Mouse (Mus musculus) heart, adult 2 months (tissue): ENCODE data around the gene Adamts7. TPM values are rescaled to one million over a fixed set of nuclear protein-coding genes. Genes with fewer than 3 reads are reported as not detected.

Experiments
- DNase-seq, 2 experiments: peaks; one replicate each; pipeline ENCODE4 v3.0.0; 2021
- H3K27ac ChIP-seq: fragments of 200-600 bp; 2 replicates; pipeline ENCODE4 v1.8.1; 2022
- H3K27me3 ChIP-seq: fragments of 200-500 bp; 2 replicates; pipeline ENCODE4 v1.6.1; 2012; ENCODE audit warnings: mild to moderate bottlenecking, low read length, inconsistent platforms, mixed read lengths; ENCODE audit not compliant: control insufficient read depth, insufficient read depth
- H3K36me3 ChIP-seq: fragments of 200-500 bp; 2 replicates; pipeline ENCODE4 v1.6.1; 2012; ENCODE audit warnings: low read length, inconsistent platforms; ENCODE audit not compliant: control insufficient read depth, insufficient read depth
- H3K4me1 ChIP-seq: fragments of 200-500 bp; 2 replicates; pipeline ENCODE4 v1.6.1; 2011; ENCODE audit warnings: low read length; ENCODE audit not compliant: control insufficient read depth, insufficient read depth
- H3K4me3 ChIP-seq: fragments of 200-600 bp; 2 replicates; pipeline ENCODE4 v1.8.1; 2022
- H3K79me2 ChIP-seq: fragments of 200-500 bp; replicated peaks from 2 replicates; pipeline ENCODE4 v1.6.1; 2012; ENCODE audit warnings: mild to moderate bottlenecking, inconsistent platforms, low read length, moderate library complexity, mixed read lengths; ENCODE audit not compliant: control insufficient read depth, insufficient read depth
- H3K9ac ChIP-seq: fragments of 200-500 bp; 2 replicates; pipeline ENCODE4 v1.6.1; 2012; ENCODE audit warnings: low read depth, mild to moderate bottlenecking, control low read depth, inconsistent platforms, low read length, mixed read lengths
- CTCF ChIP-seq: fragments of 200-600 bp; IDR thresholded peaks from 2 replicates; pipeline ENCODE4 v1.8.1; 2022; ENCODE audit warnings: antibody characterized with exemption, mild to moderate bottlenecking, moderate library complexity
- EP300 ChIP-seq: fragments of 200-500 bp; IDR thresholded peaks from 2 replicates; pipeline ENCODE4 v1.6.1; 2011; ENCODE audit warnings: low read depth, low read length, control low read depth; ENCODE audit not compliant: insufficient read depth
- POLR2A ChIP-seq: fragments of 200-500 bp; IDR thresholded peaks from 2 replicates; pipeline ENCODE4 v1.6.1; 2011; ENCODE audit warnings: mild to moderate bottlenecking, low read depth, low read length, control low read depth; ENCODE audit not compliant: insufficient read depth
- WGBS: fragments of 180-500 bp; shearing (Covaris S2); methylation state at CpG from one replicate; pipeline ENCODE4 v1.1.7; 2018; 5-methylcytosine and 5-hydroxymethylcytosine counted together
- intact Hi-C: fragments of 180-260 bp; cut with DNase I; formaldehyde crosslinking; loops from one replicate; pipeline ENCODE4 v1.15.1; 2025
- polyA plus RNA-seq: library from polyadenylated mRNA; depleted of rRNA; stranded (reverse); fragments of >200 nt; gene quantifications from 2 replicates; pipeline ENCODE4 v1.2.3, GENCODE M21; 2012
- total RNA-seq, 2 experiments: library from RNA; stranded (reverse); gene quantifications; 2 replicates each; pipeline ENCODE4 v1.2.3; 2021

Gene Adamts7
- total and polyA plus RNA-seq, 3 experiments = 11.8 to 36.3 (median 14.5) TPM

DNA sequence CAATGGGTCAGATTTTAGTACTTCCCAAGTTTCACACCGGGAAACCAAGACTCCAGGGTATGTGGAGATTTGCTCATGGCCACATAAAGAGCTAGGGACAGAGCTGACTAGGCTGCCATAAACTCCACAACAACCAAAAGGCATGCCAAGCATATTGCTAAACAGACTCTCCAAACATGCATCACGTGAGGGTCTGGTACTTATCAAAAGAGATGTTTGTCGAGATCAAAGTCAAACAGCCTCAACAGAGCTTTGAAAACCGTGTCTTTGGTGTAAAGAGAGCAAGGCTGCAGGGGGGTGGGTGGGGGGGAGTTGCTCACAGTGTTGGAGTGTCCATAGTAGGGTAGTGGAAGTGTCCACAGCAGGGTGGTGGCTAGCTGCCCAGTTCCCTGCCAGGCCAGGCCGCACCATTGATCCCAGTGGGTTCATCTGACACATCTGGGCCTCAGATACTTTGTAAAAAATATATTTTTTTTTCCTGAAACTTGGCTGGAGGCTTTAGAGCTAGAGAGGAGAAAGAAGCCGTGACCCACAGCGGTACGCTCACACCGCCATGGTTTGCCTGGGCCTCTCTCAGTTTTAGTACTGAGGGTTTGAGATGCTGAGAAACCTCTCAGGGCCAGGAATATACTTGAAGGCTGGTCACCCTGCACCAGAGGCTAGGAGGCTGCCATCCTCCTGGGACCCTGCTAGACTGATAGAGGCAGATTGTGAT is 26.7 kb upstream of the Adamts7 start:
- no peaks in the 10 kb centered on the region for H3K79me2 ChIP-seq
- intact Hi-C loops = no loop called here

DNA sequence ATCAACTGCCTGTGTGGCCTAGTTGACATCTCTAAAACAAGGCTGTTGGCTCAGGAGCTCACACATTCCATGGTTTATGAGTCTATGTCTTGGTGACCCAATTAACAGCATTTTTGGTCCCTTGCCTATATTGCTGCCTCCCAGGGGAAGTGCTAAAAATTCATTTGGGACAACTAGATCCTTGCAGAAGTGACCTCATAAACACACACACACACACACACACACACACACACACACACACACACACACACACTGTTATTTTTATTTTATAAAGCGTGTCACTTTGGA is 26.2 kb upstream of the Adamts7 start:
- DNase-seq = peak in 1 of 2 experiments; percentile 42

More for the DNA sequence above, 26.7 kb upstream of the Adamts7 start:
- H3K27me3 ChIP-seq = no peaks in the 10 kb centered on the region
- peaks cover 5% of the 10 kb centered on the region for H3K4me1 ChIP-seq
- no peak overlapping the region for H3K27ac ChIP-seq
- DNase-seq = no peak
- no peak overlapping the region for H3K4me3 ChIP-seq
- 61% methylated on average over 9 of the region's 9 CpGs for WGBS
- no peaks in the 10 kb centered on the region for H3K36me3 ChIP-seq
- no peak for TF ChIP-seq CTCF
- H3K9ac ChIP-seq = no peak overlapping the region

DNA sequence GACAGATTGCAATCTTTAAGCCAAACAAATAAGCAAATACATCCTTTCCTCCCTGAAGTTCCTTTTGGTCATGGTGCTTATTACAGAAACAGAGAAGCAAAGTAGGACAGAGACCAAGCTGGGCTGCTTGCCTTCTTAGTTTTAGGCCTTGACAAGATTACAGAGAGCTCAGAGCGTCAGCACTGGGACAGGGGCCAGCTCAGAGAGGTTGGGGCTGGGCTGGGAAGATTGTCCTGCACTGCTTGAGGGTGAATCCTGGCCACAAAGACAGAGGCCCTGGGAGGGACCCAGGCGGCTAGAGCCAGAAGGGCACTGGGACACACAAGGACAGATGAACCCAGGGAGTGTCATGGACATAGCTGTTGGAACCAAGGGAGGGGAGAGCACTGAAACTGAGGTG is 17.1 kb upstream of the Adamts7 start:
- H3K4me3 ChIP-seq = no peak overlapping the region
- H3K27me3 ChIP-seq = no peaks in the 10 kb centered on the region
- TF ChIP-seq POLR2A (no peak), CTCF (no peak), EP300 (no peak)
- DNase-seq = peak; percentile 69 to 71
- WGBS = 23% methylated on average over 2 of the region's 2 CpGs
- peaks cover 6% of the 10 kb centered on the region for H3K4me1 ChIP-seq
- intact Hi-C loops = no loop called here
- H3K27ac ChIP-seq = peak overlapping the region; percentile 54
- no peaks in the 10 kb centered on the region for H3K36me3 ChIP-seq
- H3K79me2 ChIP-seq = no peaks in the 10 kb centered on the region
- H3K9ac ChIP-seq = no peak overlapping the region

More for the DNA sequence above, 26.2 kb upstream of the Adamts7 start:
- 86% methylated on average over 1 of the region's 1 CpGs for WGBS
- peaks cover 5% of the 10 kb centered on the region for H3K4me1 ChIP-seq
- no peak overlapping the region for H3K27ac ChIP-seq
- no peak overlapping the region for H3K9ac ChIP-seq
- intact Hi-C loops = no loop called here
- no peaks in the 10 kb centered on the region for H3K27me3 ChIP-seq
- H3K79me2 ChIP-seq = no peaks in the 10 kb centered on the region
- no peak for TF ChIP-seq POLR2A
- TF ChIP-seq EP300 = no peak
- no peak for TF ChIP-seq CTCF
- no peaks in the 10 kb centered on the region for H3K36me3 ChIP-seq
- H3K4me3 ChIP-seq = no peak overlapping the region

DNA sequence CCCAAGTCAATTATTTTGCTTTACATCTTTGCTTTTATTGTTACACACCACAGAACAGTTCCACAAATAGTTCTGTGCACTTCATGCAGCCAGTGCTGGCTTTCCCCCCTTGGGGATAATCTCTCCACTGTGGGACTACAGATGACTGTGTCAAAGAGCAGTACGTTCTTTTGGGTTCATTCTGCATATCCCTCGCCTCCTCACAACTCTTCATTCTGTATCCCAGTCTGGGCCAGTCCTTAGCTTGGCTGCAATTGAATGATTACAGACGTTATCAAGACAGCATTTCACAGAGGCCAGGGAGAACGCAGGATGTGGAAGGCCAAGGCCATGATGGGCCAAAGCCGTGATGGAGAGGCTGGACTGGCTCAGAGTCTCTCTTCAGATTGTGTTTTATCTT is 16.0 kb upstream of the Adamts7 start:
- 22% methylated on average over 5 of the region's 5 CpGs for WGBS
- H3K27ac ChIP-seq = no peak overlapping the region
- intact Hi-C loops = no loop called here
- no peak for DNase-seq
- H3K79me2 ChIP-seq = no peaks in the 10 kb centered on the region
- no peak for TF ChIP-seq CTCF
- TF ChIP-seq EP300 = no peak
- TF ChIP-seq POLR2A = no peak
- peaks cover 6% of the 10 kb centered on the region for H3K4me1 ChIP-seq
- no peaks in the 10 kb centered on the region for H3K36me3 ChIP-seq
- H3K4me3 ChIP-seq = no peak overlapping the region
- no peaks in the 10 kb centered on the region for H3K27me3 ChIP-seq
- H3K9ac ChIP-seq = no peak overlapping the region

DNA sequence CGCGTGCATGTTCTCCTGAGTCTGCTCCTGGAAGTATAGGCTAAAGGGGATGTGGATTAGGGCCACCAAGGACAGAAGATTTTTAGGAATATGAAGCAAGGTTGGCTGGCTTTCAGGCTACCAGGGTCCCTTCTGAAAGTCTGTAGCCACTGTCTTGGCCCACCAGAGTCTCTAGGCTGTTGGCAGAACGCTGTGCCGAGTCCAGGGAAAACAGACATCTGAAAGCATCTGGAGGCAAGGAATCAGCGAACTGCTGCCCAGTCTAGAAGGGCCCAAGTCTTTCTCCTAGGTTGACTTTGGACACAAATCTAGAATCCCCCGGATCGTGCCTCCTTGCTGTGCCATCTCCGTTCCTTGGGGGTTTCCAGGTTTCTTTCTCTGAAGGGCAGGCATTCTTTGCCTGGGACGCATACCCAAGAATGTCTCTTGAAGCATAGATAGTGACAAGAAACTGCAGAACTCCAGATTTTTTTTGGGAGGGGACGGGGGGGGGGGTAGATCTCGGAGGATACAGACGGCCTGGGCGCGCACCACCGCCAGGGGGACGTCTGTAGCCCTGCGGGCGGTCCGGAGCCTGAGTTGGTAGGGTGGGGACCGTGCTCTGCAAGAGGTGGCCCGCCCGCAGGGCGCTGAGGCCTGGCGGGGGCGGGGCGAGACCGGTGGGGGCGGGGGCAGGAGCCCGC is 485 bp upstream of the Adamts7 start:
- H3K4me3 ChIP-seq = peak overlapping the region; percentile 90
- no peaks in the 10 kb centered on the region for H3K79me2 ChIP-seq

GRCm38 (mm10) chr9:90163749-90164095 is 853 bp downstream of the Adamts7 start:
- peaks cover 4% of the 10 kb centered on the region for H3K4me1 ChIP-seq

More for the DNA sequence above, 485 bp upstream of the Adamts7 start:
- Histone ChIP-seq H3K27ac (peak overlapping the region; percentile 87), H3K36me3 (peaks cover 6% of the 10 kb centered on the region), H3K9ac (peak overlapping the region; percentile 11), H3K27me3 (no peaks in the 10 kb centered on the region), H3K4me1 (peaks cover 4% of the 10 kb centered on the region)
- DNase-seq = peak; percentile 79 to 83
- TF ChIP-seq POLR2A = no peak
- peak; percentile 75 for TF ChIP-seq CTCF
- 14% methylated on average over 29 of the region's 29 CpGs for WGBS
- intact Hi-C loops = loop anchor here (2.0 to 5.0 kb wide), 3 partner anchors 34 to 50 kb away; partner anchors contain the start of gene Morf4l1

More at GRCm38 (mm10) chr9:90163749-90164095, 853 bp downstream of the Adamts7 start:
- H3K79me2 ChIP-seq = no peaks in the 10 kb centered on the region
- peak; percentile 34; the same call in 1 of the 2 replicates for TF ChIP-seq POLR2A
- no peak for TF ChIP-seq EP300
- no peaks in the 10 kb centered on the region for H3K27me3 ChIP-seq
- H3K9ac ChIP-seq = peak overlapping the region; percentile 92
- H3K4me3 ChIP-seq = peak overlapping the region; percentile 90
- H3K27ac ChIP-seq = peak overlapping the region; percentile 87
- peaks cover 6% of the 10 kb centered on the region for H3K36me3 ChIP-seq
- DNase-seq = peak in 1 of 2 experiments; percentile 83
- WGBS = 2% methylated on average over 18 of the region's 18 CpGs
- intact Hi-C loops = loop anchor here (2.0 to 5.0 kb wide), 4 partner anchors 19 to 51 kb away; partner anchors contain the start of gene Morf4l1
